Mouse (Mus musculus) ES-E14 (cell line): Measurements from ENCODE around the gene Mpv17l2.

ENCODE experiments used
- CHD2 ChIP-seq: IDR thresholded peaks from 2 replicates; pipeline ENCODE4 v1.6.1; 2014; ENCODE audit warnings: mild to moderate bottlenecking, low read depth, low read length, inconsistent platforms
- HCFC1 ChIP-seq: IDR thresholded peaks from 2 replicates; pipeline ENCODE4 v1.6.1; 2012; ENCODE audit warnings: low read length, inconsistent platforms, borderline replicate concordance; ENCODE audit not compliant: insufficient read depth
- MAFK ChIP-seq: IDR thresholded peaks from 2 replicates; pipeline ENCODE4 v1.6.1; 2014; ENCODE audit warnings: mild to moderate bottlenecking, low read depth, low read length, inconsistent platforms; ENCODE audit not compliant: insufficient read depth
- ZNF384 ChIP-seq: IDR thresholded peaks from 2 replicates; pipeline ENCODE4 v1.6.1; 2012; ENCODE audit warnings: low read depth, low read length, inconsistent platforms

GRCm38 (mm10) chr8:70775851-70776495 lies 15.2 kb upstream of the Mpv17l2 start:
- no peak for TF ChIP-seq MAFK
- TF ChIP-seq HCFC1: no peak
- no peak for TF ChIP-seq CHD2
- TF ChIP-seq ZNF384: no peak
